Mouse (Mus musculus): ENCODE measurements around the gene Leap2. TPM values are rescaled to one million over a fixed set of nuclear protein-coding genes. Genes with fewer than 3 reads are reported as not detected.
A peak's percentile ranks its signal among the peaks of the same experiment; 100 is the strongest.
"Not testable (repeated sequence)": the region's sequence is repeated elsewhere in the genome, so short reads cannot be mapped to it uniquely, and the experiment has no call there.

The Leap2 gene
- total RNA-seq, 4 experiments from 2014 or later: not detected

DNA sequence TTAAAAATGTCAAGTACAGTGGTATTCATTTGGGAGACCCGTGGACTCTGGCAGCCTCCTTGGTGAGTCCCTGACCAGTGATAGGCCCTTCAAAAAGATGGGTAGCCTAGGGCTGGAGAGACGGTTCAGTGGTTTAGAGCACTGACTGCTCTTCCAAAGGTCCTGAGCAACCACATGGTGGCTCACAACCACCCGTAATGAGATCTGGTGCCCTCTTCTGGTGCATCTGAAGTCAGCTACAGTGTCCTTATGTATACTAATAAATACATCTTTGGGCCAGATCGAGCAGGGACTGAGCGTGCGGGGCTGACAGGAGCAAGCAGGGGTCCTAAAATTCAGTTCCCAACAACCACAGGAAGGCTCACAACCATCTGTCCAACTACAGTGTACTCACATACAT is 20.9 kb upstream of the Leap2 start:
- no peak for DNase-seq (ENCODE audit: low spot score in 2 of 2)

DNA sequence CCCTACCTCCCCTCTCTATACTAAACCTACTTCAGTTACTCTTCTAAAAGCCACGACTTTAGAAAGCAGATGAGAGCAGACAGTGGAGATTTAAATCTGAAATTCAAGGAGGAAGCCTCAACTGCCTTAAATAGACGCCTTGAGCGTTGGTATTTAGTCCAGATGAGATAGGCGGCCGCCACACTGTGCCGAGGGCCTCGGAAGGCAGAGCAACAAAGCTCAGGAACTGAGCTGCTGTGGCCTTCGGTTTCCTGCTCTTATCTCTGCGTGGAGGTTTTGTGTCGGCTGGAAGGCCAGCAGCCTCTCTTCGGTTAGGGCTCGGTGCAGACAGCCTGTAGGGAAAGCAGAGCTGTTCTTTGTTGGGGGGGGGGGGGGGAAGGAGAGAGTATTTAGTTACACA is 19.0 kb upstream of the Leap2 start:
- DNase-seq (ENCODE audit: low spot score in 2 of 2): no peak

DNA sequence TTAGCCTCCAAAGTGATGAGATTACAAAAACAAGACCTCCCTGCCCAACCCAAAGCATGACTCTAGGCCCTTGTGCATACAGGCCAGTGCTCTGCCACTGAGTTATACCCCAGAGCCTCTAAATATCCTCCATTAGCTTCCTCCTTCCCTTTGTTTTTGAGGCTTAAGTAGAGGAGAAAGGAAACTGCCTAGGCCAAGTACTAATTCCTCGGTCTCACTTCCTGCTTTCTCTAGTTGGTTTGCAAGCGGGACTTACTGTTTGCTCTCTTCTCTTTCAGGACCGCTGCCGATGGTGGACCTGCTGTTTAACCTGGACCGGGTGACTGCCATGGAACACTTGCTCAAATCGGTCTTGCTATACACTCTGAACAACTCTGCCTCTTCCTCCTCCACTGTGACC is 13.4 kb upstream of the Leap2 start:
- no peak for DNase-seq (ENCODE audit: low spot score in 2 of 2)

DNA sequence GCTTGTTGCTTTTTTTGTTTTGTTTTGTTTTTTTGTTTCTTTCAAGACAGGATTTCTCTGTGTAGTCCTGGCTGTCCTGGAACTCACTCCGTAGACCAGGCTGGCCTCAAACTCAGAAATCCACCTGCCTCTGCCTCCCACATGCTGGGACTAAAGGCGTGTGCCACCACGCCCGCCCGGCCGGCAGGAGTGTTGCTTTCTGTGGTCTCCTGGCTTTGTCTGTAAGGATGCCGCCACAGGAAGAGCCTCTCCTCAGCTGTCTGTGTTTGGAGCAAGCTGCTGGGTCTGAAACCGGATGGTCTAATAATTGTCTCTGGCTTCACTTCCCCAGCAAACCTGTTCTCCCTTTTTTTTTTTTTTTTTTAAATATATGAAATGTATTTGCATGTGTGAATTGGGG is 12.5 kb upstream of the Leap2 start:
- DNase-seq (ENCODE audit: low spot score in 2 of 2): no peak

- DNase-seq (ENCODE audit: low spot score in 2 of 2): no peak
These were observed 10.1 kb upstream of the Leap2 start for GRCm38 (mm10) chr11:53433057-53433456.

DNA sequence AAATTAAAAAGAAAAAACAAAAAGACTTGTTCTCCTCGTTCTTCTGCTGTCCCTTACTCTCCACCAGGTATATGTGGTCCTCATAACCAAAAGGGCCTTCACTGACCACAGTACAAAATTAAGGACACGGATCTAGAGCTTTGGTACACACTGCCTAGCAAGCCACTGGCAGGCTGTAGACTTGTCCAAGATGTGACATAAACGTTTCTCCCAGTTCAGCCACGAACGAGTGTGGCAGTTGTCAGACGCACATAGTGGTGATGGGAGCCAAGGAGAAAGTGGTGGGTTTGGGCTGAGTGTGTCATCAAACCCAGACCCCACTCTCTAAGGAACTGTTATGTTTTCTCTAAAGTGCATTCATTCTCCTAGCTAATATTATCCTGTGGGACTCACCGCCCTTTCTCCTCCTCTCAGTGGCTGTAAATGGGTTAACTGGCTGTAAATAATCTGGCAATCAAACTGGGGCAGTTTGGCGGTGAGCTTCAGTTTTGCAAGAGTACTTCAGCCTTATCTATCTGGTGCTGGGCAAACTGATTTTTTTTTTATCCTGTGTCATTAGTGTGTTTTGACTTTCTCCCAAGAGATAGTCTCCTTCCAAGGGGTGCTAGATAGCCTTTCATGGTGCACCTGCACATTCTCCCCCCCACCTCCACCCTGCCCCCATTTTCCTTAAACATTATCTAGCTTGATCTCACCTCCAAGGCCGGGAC is 8.5 kb upstream of the Leap2 start:
- no peak for DNase-seq (ENCODE audit: low spot score in 2 of 2)

DNA sequence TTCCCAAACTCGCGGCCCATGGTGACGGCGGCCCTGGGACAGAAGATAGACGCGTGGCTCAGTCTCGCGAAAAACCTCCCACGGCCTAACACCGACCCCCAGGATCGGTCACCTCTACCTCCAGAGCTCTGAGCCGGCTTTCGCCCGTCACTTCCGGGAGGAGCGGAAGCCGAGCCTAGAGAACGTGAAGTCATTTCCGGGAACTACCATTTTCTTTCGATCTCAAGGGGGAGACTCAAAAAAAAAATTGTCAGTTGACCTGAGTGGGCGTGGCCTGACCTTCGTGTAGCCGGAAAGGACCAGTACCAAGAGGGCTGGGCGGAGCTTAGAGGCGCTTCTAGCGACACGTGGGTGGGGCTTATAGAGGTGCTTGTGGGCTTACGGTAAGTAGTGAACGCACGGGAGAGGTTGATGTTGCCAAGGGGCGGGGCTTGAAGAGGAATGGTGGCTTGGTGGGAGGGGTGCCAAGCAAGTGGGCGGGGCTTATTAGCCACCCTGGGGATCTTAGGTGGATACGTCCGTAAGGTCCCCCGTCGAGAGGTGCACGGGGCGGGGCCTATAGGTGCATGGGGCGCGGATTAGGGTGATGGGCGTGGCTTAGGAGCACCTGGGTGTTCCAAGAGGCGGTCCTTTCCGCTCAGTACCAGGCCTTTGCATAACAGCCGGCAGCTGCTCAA is 7.8 kb upstream of the Leap2 start, which contains the start of the genes Uqcrq and Gdf9:
TSS of gene Uqcrq (minus strand) at position 162 of the 677 bp plus-strand sequence.
TSS of gene Gdf9 (plus strand) at position 354 of the 677 bp plus-strand sequence.
- peak; percentile 99 to 100 for DNase-seq (ENCODE audit: low spot score in 2 of 2)

- no peak for DNase-seq (ENCODE audit: low spot score in 2 of 2)
These were observed 7.3 kb upstream of the Leap2 start for GRCm38 (mm10) chr11:53430300-53430669.

DNA sequence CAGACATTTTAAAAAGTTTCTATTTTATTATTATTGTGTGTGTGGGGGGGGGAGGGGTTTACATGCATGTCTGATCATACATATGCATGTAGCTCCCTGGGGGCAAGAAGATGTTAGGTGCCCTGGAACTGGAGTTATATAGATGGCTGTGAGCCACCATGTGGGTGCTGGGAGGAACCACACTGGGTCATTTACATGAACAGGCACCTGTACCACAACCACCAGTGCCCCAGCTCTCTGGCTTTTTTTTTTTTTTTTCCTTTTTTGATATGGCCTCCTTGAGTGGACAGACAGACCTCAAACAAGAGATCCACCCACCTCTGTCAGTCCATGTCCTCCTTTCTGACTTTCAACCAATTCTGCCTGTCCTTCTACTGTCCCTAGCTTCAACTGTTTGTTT is 6.2 kb upstream of the Leap2 start:
- DNase-seq (ENCODE audit: low spot score in 2 of 2): no peak

GRCm38 (mm10) chr11:53428716-53429057 is 5.7 kb upstream of the Leap2 start:
- no peak for DNase-seq (ENCODE audit: low spot score in 2 of 2)

- no peak for DNase-seq (ENCODE audit: low spot score in 2 of 2)
These were observed 5.2 kb upstream of the Leap2 start for GRCm38 (mm10) chr11:53427993-53428715.

- DNase-seq (ENCODE audit: low spot score in 2 of 2): not testable (repeated sequence)
These were observed 3.9 kb upstream of the Leap2 start for GRCm38 (mm10) chr11:53426914-53427313.

- DNase-seq (ENCODE audit: low spot score in 2 of 2): no peak
These were observed 2.8 kb upstream of the Leap2 start for GRCm38 (mm10) chr11:53425711-53426255.

GRCm38 (mm10) chr11:53425251-53425650 is 2.3 kb upstream of the Leap2 start:
- DNase-seq (ENCODE audit: low spot score in 2 of 2): no peak

GRCm38 (mm10) chr11:53424826-53425225 is 1.9 kb upstream of the Leap2 start:
- no peak for DNase-seq (ENCODE audit: low spot score in 2 of 2)

- DNase-seq (ENCODE audit: low spot score in 2 of 2): no peak
These were observed 4.9 kb downstream of the Leap2 start for GRCm38 (mm10) chr11:53418048-53418447.

- DNase-seq (ENCODE audit: low spot score in 2 of 2): no peak
These were observed 9.1 kb downstream of the Leap2 start for GRCm38 (mm10) chr11:53413871-53414270.

- no peak for DNase-seq (ENCODE audit: low spot score in 2 of 2)
These were observed 11.2 kb downstream of the Leap2 start for GRCm38 (mm10) chr11:53411738-53412137.

DNA sequence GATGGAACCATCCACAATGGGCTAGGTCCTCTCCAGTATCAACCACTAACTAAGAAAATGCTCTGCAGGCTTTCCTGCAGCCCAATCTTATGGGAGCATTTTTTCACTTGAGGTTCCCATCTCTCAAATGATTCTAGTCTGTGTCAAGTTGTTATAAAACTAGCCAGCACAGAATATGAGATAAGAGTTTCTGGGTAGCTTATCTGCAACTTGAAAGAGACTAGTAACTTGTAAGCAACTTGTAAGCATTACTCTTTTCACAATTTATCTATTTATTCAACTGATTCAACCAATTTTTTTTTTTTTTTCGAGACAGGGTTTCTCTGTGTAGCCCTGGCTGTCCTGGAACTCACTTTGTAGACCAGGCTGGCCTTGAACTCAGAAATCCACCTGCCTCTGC is 19.3 kb downstream of the Leap2 start:
- no peak for DNase-seq (ENCODE audit: low spot score in 2 of 2)

- DNase-seq (ENCODE audit: low spot score in 2 of 2): no peak
These were observed 29.1 kb downstream of the Leap2 start for GRCm38 (mm10) chr11:53393856-53394255.

DNA sequence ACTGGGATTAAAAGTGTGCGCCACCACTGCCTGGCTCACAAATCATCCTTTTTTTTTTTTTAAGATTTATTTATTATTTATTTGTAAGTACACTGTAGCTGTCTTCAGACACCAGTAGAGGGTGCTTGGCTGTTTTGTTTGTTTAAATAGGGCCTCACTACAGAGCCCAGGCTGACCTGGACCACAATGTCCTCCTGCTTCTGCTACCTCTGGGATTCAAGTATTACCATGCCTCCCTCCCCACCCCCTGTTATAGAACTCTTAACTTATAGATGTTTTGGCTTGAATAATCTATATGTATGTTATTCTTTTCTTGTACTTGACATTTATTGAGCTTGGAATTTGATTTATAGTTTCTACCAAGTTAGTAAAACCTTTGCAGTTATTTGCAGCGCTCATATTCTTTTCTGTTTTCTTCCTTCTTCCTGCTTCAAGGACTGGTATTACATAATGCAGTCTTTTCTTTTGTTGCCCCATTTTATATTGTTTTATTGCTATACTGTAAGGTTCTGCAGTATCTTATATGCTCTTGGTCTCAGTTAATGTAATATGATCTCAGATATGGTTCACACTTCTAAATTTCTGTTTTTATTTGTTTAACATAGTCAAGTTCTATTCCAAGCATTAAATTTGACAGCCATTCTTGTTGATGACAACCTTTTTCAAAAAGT is 39.1 kb downstream of the Leap2 start:
- no peak for DNase-seq (ENCODE audit: low spot score in 2 of 2)

DNA sequence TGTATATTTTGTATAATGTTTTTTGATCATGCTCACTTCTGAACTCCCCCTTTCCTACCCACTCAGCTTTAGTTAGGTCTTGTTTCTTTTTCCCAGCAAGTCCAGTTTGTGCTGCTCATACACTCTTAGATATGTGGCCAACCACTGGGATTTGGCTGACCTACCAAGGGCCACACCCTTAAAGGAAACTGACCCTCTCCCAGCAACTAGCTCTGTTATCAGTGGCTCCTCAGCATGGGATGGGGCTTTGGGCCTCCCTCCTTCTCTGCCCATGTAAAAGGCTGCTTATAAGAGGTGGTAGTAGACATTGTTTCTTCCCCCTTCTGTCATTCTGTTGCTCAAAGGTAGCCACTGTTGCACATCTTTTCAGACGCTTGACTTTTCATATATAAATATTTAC is 44.1 kb downstream of the Leap2 start:
- DNase-seq (ENCODE audit: low spot score in 2 of 2): no peak

All from left cerebral cortex, adult 8-10 months (tissue).